Mouse (Mus musculus): ENCODE results near the gene Hnrnph2. TPM values are rescaled to one million over a fixed set of nuclear protein-coding genes. Genes with fewer than 3 reads are reported as not detected.
A peak's percentile ranks its signal among the peaks of the same experiment; 100 is the strongest.

Hnrnph2 gene
- polyA plus RNA-seq (2012; ENCODE audit: insufficient read depth, insufficient read length, missing spikeins) = 105 TPM in 2 replicates

- no peak for TF ChIP-seq POLR2A (IDR thresholded peaks at IDR 0.05; ENCODE audit: borderline replicate concordance, low read depth, low read length)
- TF ChIP-seq CTCF (IDR thresholded peaks at IDR 0.05; ENCODE audit: low read depth, low read length) = no peak
- Histone ChIP-seq H3K4me3 (ENCODE audit: insufficient read depth, low read length) (peak within 1 kb of the TSS; percentile 97), H3K4me1 (ENCODE audit: control insufficient read depth, insufficient read depth, low read length) (peaks cover 11% of the 10 kb centered on the region), H3K27ac (ENCODE audit: insufficient read depth, low read depth, low read length) (peak within 1 kb of the TSS; percentile 99)
Measured at GRCm38 (mm10) chrX:134600659-134601379, at the start of gene Hnrnph2, which contains the start of gene Gla. Gene Hnrnph2 (plus strand): TSS chrX:134601179. Gene Gla (minus strand): TSS chrX:134601125.

GRCm38 (mm10) chrX:134553326-134553725 is 47.7 kb upstream of the Hnrnph2 start:
- H3K27ac ChIP-seq (ENCODE audit: insufficient read depth, low read depth, low read length) = no peak overlapping the region
- TF ChIP-seq CTCF (IDR thresholded peaks at IDR 0.05; ENCODE audit: low read depth, low read length) = no peak
- no peak for TF ChIP-seq POLR2A (IDR thresholded peaks at IDR 0.05; ENCODE audit: borderline replicate concordance, low read depth, low read length)
- H3K4me3 ChIP-seq (ENCODE audit: insufficient read depth, low read length) = no peak overlapping the region

GRCm38 (mm10) chrX:134554425-134554824 is 46.6 kb upstream of the Hnrnph2 start:
- H3K4me1 ChIP-seq (ENCODE audit: control insufficient read depth, insufficient read depth, low read length) = peaks cover 7% of the 10 kb centered on the region
- H3K27ac ChIP-seq (ENCODE audit: insufficient read depth, low read depth, low read length) = peak overlapping the region; percentile 30; the same call in 1 of the 2 replicates
- TF ChIP-seq CTCF (IDR thresholded peaks at IDR 0.05; ENCODE audit: low read depth, low read length) = no peak
- no peak overlapping the region for H3K4me3 ChIP-seq (ENCODE audit: insufficient read depth, low read length)

More at GRCm38 (mm10) chrX:134553326-134553725, 47.7 kb upstream of the Hnrnph2 start:
- peaks cover 7% of the 10 kb centered on the region for H3K4me1 ChIP-seq (ENCODE audit: control insufficient read depth, insufficient read depth, low read length)

- TF ChIP-seq CTCF (IDR thresholded peaks at IDR 0.05; ENCODE audit: low read depth, low read length) (no peak), POLR2A (IDR thresholded peaks at IDR 0.05; ENCODE audit: borderline replicate concordance, low read depth, low read length) (no peak)
- Histone ChIP-seq H3K4me3 (ENCODE audit: insufficient read depth, low read length) (no peak overlapping the region), H3K4me1 (ENCODE audit: control insufficient read depth, insufficient read depth, low read length) (peaks cover 9% of the 10 kb centered on the region), H3K27ac (ENCODE audit: insufficient read depth, low read depth, low read length) (no peak overlapping the region)
Measured at GRCm38 (mm10) chrX:134564326-134564725, 36.7 kb upstream of the Hnrnph2 start.

GRCm38 (mm10) chrX:134566536-134567222 is 34.3 kb upstream of the Hnrnph2 start:
- TF ChIP-seq POLR2A (IDR thresholded peaks at IDR 0.05; ENCODE audit: borderline replicate concordance, low read depth, low read length) = no peak
- no peak for TF ChIP-seq CTCF (IDR thresholded peaks at IDR 0.05; ENCODE audit: low read depth, low read length)
- H3K4me3 ChIP-seq (ENCODE audit: insufficient read depth, low read length) = no peak overlapping the region
- no peak overlapping the region for H3K27ac ChIP-seq (ENCODE audit: insufficient read depth, low read depth, low read length)
- H3K4me1 ChIP-seq (ENCODE audit: control insufficient read depth, insufficient read depth, low read length) = peaks cover 9% of the 10 kb centered on the region

- H3K27ac ChIP-seq (ENCODE audit: insufficient read depth, low read depth, low read length) = no peak overlapping the region
- H3K4me1 ChIP-seq (ENCODE audit: control insufficient read depth, insufficient read depth, low read length) = peaks cover 8% of the 10 kb centered on the region; the same call in 1 of the 2 replicates
- no peak overlapping the region for H3K4me3 ChIP-seq (ENCODE audit: insufficient read depth, low read length)
- no peak for TF ChIP-seq CTCF (IDR thresholded peaks at IDR 0.05; ENCODE audit: low read depth, low read length)
Measured at GRCm38 (mm10) chrX:134577896-134578295, 23.1 kb upstream of the Hnrnph2 start.

- Histone ChIP-seq H3K4me1 (ENCODE audit: control insufficient read depth, insufficient read depth, low read length) (peaks cover 15% of the 10 kb centered on the region), H3K4me3 (ENCODE audit: insufficient read depth, low read length) (peak overlapping the region; percentile 75), H3K27ac (ENCODE audit: insufficient read depth, low read depth, low read length) (no peak overlapping the region)
- TF ChIP-seq CTCF (IDR thresholded peaks at IDR 0.05; ENCODE audit: low read depth, low read length) = no peak
- no peak for TF ChIP-seq POLR2A (IDR thresholded peaks at IDR 0.05; ENCODE audit: borderline replicate concordance, low read depth, low read length)
Measured at GRCm38 (mm10) chrX:134580528-134581305, 20.3 kb upstream of the Hnrnph2 start.

- Histone ChIP-seq H3K27ac (ENCODE audit: insufficient read depth, low read depth, low read length) (peak overlapping the region; percentile 91), H3K4me3 (ENCODE audit: insufficient read depth, low read length) (peak overlapping the region; percentile 75), H3K4me1 (ENCODE audit: control insufficient read depth, insufficient read depth, low read length) (peaks cover 15% of the 10 kb centered on the region)
- no peak for TF ChIP-seq POLR2A (IDR thresholded peaks at IDR 0.05; ENCODE audit: borderline replicate concordance, low read depth, low read length)
- TF ChIP-seq CTCF (IDR thresholded peaks at IDR 0.05; ENCODE audit: low read depth, low read length) = no peak
Measured at GRCm38 (mm10) chrX:134582270-134582669, 18.7 kb upstream of the Hnrnph2 start.

GRCm38 (mm10) chrX:134582888-134583669 is 17.9 kb upstream of the Hnrnph2 start, which contains the start of gene Btk:
Gene Btk (minus strand): TSS chrX:134583570.
- TF ChIP-seq CTCF (IDR thresholded peaks at IDR 0.05; ENCODE audit: low read depth, low read length) (no peak), POLR2A (IDR thresholded peaks at IDR 0.05; ENCODE audit: borderline replicate concordance, low read depth, low read length) (no peak)
- H3K4me3 ChIP-seq (ENCODE audit: insufficient read depth, low read length) = peak within 1 kb of the TSS; percentile 75
- H3K4me1 ChIP-seq (ENCODE audit: control insufficient read depth, insufficient read depth, low read length) = peaks cover 15% of the 10 kb centered on the region
- H3K27ac ChIP-seq (ENCODE audit: insufficient read depth, low read depth, low read length) = peak within 1 kb of the TSS; percentile 91

Measured in bone marrow macrophage, adult 2 months (primary cell).